Mouse (Mus musculus) stomach, adult 2 months (tissue): ENCODE results near the gene Gm21244. TPM values are rescaled to one million over a fixed set of nuclear protein-coding genes. Genes with fewer than 3 reads are reported as not detected.

ENCODE experiments used
- polyA plus RNA-seq: library from polyadenylated mRNA; depleted of rRNA; stranded (reverse); fragments of >200 nt; gene quantifications from 2 replicates; pipeline ENCODE4 v1.2.3, GENCODE M21; 2012; rRNA removed

Gene Gm21244
- not detected in 2 replicates for polyA plus RNA-seq

DNA sequence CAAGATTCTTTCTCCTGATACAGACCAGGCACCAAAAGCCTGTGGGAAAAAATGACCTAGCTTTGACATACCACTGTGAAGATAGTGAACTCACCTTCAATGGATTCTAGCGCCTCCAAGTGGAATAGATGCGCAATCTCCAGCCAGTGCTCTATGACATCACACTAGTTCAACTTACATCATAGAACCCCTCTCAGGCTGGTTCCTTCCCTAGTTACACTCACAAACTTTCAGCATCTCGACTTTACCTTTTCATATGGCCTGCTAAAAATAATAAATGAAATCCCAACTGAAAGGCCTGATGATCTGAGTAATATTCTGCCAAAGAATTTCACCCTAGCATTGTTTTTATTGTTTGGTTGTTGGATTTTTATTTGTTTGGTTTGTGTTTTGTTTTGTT, at the start of gene Gm21244:
Gene Gm21244, minus strand, starts transcription at position 101 of the 400 bp plus-strand sequence.

Other genes with a start within 250 kb of the Gm21244 start
- gene Gm28998, start 84.5 kb upstream of the Gm21244 start, polyA plus RNA-seq = not detected in 2 replicates
- not detected in 2 replicates for gene Gm21788, start 235.7 kb upstream of the Gm21244 start, polyA plus RNA-seq